Mouse (Mus musculus): ENCODE results near the gene Pramel1. TPM values are rescaled to one million over a fixed set of nuclear protein-coding genes. Genes with fewer than 3 reads are reported as not detected.

Pramel1 gene
- not detected in 2 replicates for polyA plus RNA-seq (2012; rRNA removed)

GRCm38 (mm10) chr4:143394181-143394580 lies at the start of gene Pramel1:
Gene Pramel1, plus strand, starts transcription at chr4:143394428.

DNA sequence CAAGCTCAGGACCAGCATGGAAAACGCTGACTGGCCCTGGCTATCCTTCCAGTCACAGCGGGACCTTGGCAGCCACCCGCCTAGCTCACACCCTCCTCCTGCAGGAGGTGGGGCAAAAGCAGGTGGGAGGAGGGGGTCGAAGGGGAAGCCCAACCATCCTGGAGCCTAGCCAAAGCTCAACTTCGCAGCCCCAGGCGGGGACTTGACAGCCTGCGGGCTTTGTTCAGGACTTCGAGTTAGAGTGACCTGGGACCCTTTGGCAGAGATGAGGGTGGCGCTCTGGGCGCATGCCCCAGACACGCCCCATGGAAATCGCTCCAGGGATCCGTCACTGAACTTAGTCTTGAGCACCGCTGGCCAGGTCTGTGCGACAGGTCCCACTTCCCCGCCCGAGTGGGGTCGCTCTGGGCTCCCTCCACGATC lies 44.7 kb upstream of the Pramel1 start, which contains the start of gene Lrrc38:
Gene Lrrc38 (plus strand): TSS at position 274 of the 423 bp plus-strand sequence.

DNA sequence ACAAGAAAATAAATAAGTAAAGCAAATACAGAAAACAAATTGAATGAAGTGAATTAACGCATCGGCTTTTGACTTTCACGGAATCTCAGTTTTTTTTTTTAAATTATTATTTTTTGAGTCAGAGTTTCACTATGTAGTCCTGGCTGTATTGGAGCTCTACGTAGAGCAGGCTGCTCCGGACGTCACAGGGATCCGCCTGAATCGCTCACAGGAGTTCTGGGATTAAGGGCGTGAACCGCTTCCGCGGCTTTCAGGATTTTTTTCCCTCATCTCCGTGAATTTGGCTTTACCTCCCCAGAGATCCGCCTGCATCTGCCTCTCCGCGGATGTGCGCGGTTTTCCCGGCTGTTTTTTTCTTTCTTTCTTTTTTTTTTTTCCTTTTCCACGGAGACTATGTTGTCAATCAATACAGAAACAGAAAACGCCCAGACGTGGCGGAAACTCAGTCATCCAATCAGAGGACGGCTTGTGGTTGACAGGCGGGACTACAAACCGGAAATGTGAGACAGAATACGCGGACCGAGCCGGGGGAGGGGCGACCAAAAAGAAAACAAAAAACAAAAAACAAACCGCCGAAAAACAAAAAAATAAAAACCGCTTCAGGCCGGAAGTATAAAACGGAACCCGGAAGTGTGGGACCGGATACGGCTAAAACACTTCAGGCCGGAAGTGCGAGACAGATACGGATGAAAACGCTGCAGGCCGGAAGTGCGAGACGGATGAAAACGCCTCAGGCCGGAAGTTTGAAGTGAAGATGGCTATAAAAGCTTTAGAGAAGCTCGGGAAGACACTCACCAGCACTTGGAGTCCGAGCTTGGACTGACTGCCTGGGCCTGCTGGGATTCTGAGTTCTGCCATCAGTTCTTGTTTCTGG lies 18.2 kb downstream of the Pramel1 start, which contains the start of gene Pramef8:
Gene Pramef8 (plus strand): TSS at position 208 of the 874 bp plus-strand sequence.

Other genes starting within 250 kb of the Pramel1 start
- 21.2 and 25.7 TPM in 2 replicates for gene Prdm2, start 181.4 kb upstream of the Pramel1 start, polyA plus RNA-seq (2012; rRNA removed)
- gene Pdpn, start 94.9 kb upstream of the Pramel1 start, polyA plus RNA-seq (2012; rRNA removed), result 43.1 and 53.0 TPM in 2 replicates
- 0.16 and 0.32 TPM in 2 replicates for gene Lrrc38, start 44.7 kb upstream of the Pramel1 start, polyA plus RNA-seq (2012; rRNA removed)
- gene Pramef8, start 18.0 kb downstream of the Pramel1 start, polyA plus RNA-seq (2012; rRNA removed), result 7.9 and 13.6 TPM in 2 replicates
- gene Oog4, start 55.9 kb downstream of the Pramel1 start, polyA plus RNA-seq (2012; rRNA removed), result not detected in 2 replicates
- not detected in 2 replicates for gene Gm13043, start 116.9 kb downstream of the Pramel1 start, polyA plus RNA-seq (2012; rRNA removed)
- gene Gm13040, start 141.5 kb downstream of the Pramel1 start, polyA plus RNA-seq (2012; rRNA removed), result not detected in 2 replicates
- gene BC080695, start 157.3 kb downstream of the Pramel1 start, polyA plus RNA-seq (2012; rRNA removed), result not detected in 2 replicates
- not detected in 2 replicates for gene Gm13057, start 157.3 kb downstream of the Pramel1 start, polyA plus RNA-seq (2012; rRNA removed)
- gene Gm13083, start 220.6 kb downstream of the Pramel1 start, polyA plus RNA-seq (2012; rRNA removed), result not detected in 2 replicates